Mouse (Mus musculus) megakaryocyte, embryonic 14.5 days (primary cell): Measurements from ENCODE around the gene Traf2. TPM values are rescaled to one million over a fixed set of nuclear protein-coding genes. Genes with fewer than 3 reads are reported as not detected.
A peak's percentile ranks its signal among the peaks of the same experiment; 100 is the strongest.

Experiments used
- H3K27me3 ChIP-seq: replicated peaks from 2 replicates; pipeline ENCODE3; 2012; ENCODE audit warnings: inconsistent platforms
- H3K36me3 ChIP-seq: replicated peaks from 2 replicates; pipeline ENCODE3; 2012; ENCODE audit warnings: low read length, inconsistent platforms, mixed read lengths
- H3K4me1 ChIP-seq: 2 replicates; pipeline ENCODE4 v1.6.1; 2012; ENCODE audit warnings: inconsistent platforms
- H3K4me3 ChIP-seq: replicated peaks from 2 replicates; pipeline ENCODE3; 2012; ENCODE audit warnings: moderate library complexity, mild to moderate bottlenecking, inconsistent platforms
- H3K9me3 ChIP-seq: 2 replicates; pipeline ENCODE4 v1.6.1; 2012; ENCODE audit warnings: inconsistent platforms
- FLI1 ChIP-seq: IDR thresholded peaks from 2 replicates; pipeline ENCODE4 v1.6.1; 2012; ENCODE audit warnings: low read length, inconsistent platforms, mixed read lengths
- GATA1 ChIP-seq: IDR thresholded peaks from 3 replicates; pipeline ENCODE4 v1.6.1; 2012; ENCODE audit warnings: mixed read lengths, low read length, inconsistent platforms, borderline replicate concordance
- polyA plus RNA-seq: library from polyadenylated mRNA; stranded (reverse); fragments of >175 nt; gene quantifications from 2 replicates; pipeline ENCODE4 v1.2.3, GENCODE M21; 2012; ENCODE audit warnings: low replicate concordance; ENCODE audit not compliant: insufficient read depth

Traf2 gene
- polyA plus RNA-seq, 1 experiment, result 7.0 TPM

GRCm38 (mm10) chr2:25576028-25576850, 29.5 kb upstream of the Traf2 start:
- TF ChIP-seq GATA1 (no peak), FLI1 (no peak)
- Histone ChIP-seq H3K4me3 (no peak overlapping the region), H3K27me3 (peaks cover 60% of the 10 kb centered on the region), H3K4me1 (peaks cover 77% of the 10 kb centered on the region), H3K9me3 (peaks cover 39% of the 10 kb centered on the region), H3K36me3 (peaks cover 3% of the 10 kb centered on the region)

GRCm38 (mm10) chr2:25575432-25576027, 28.8 kb upstream of the Traf2 start:
- Histone ChIP-seq H3K27me3 (peaks cover 53% of the 10 kb centered on the region), H3K4me1 (peaks cover 72% of the 10 kb centered on the region), H3K4me3 (peak overlapping the region; percentile 93), H3K36me3 (peaks cover 7% of the 10 kb centered on the region), H3K9me3 (peaks cover 39% of the 10 kb centered on the region)
- no peak for TF ChIP-seq GATA1
- TF ChIP-seq FLI1, result no peak

- H3K4me3 ChIP-seq, result peak within 1 kb of the TSS; percentile 93
- H3K4me1 ChIP-seq, result peaks cover 65% of the 10 kb centered on the region
- peaks cover 46% of the 10 kb centered on the region for H3K27me3 ChIP-seq
- peaks cover 11% of the 10 kb centered on the region for H3K36me3 ChIP-seq
- no peak for TF ChIP-seq FLI1
- TF ChIP-seq GATA1, result no peak
- H3K9me3 ChIP-seq, result peaks cover 38% of the 10 kb centered on the region
Observed at GRCm38 (mm10) chr2:25574579-25575431, 28.1 kb upstream of the Traf2 start, which contains the start of the genes Mamdc4 and Phpt1. Gene Mamdc4 (minus strand): TSS chr2:25574845. Gene Phpt1 (minus strand): TSS chr2:25575224.

- Histone ChIP-seq H3K9me3 (peaks cover 31% of the 10 kb centered on the region), H3K4me3 (peak overlapping the region; percentile 93), H3K27me3 (peaks cover 39% of the 10 kb centered on the region), H3K4me1 (peaks cover 58% of the 10 kb centered on the region), H3K36me3 (peaks cover 18% of the 10 kb centered on the region)
- TF ChIP-seq FLI1 (no peak), GATA1 (no peak)
Observed at GRCm38 (mm10) chr2:25574136-25574535, 27.4 kb upstream of the Traf2 start.

- TF ChIP-seq GATA1 (no peak), FLI1 (no peak)
- H3K36me3 ChIP-seq, result peaks cover 28% of the 10 kb centered on the region
Observed at GRCm38 (mm10) chr2:25573068-25573467, 26.3 kb upstream of the Traf2 start.

GRCm38 (mm10) chr2:25571221-25571620, 24.5 kb upstream of the Traf2 start:
- Histone ChIP-seq H3K4me3 (no peak overlapping the region), H3K27me3 (peaks cover 10% of the 10 kb centered on the region), H3K9me3 (peaks cover 2% of the 10 kb centered on the region; the same call in 1 of the 2 replicates), H3K4me1 (peaks cover 36% of the 10 kb centered on the region), H3K36me3 (peaks cover 44% of the 10 kb centered on the region)
- no peak for TF ChIP-seq GATA1
- TF ChIP-seq FLI1, result no peak

More at GRCm38 (mm10) chr2:25573068-25573467, 26.3 kb upstream of the Traf2 start:
- Histone ChIP-seq H3K9me3 (peaks cover 20% of the 10 kb centered on the region), H3K4me1 (peaks cover 47% of the 10 kb centered on the region), H3K4me3 (no peak overlapping the region), H3K27me3 (peaks cover 28% of the 10 kb centered on the region)

- Histone ChIP-seq H3K4me1 (peaks cover 21% of the 10 kb centered on the region), H3K9me3 (no peaks in the 10 kb centered on the region), H3K4me3 (no peak overlapping the region), H3K36me3 (peaks cover 63% of the 10 kb centered on the region), H3K27me3 (no peaks in the 10 kb centered on the region)
- TF ChIP-seq GATA1 (no peak), FLI1 (no peak)
Observed at GRCm38 (mm10) chr2:25569323-25569722, 22.6 kb upstream of the Traf2 start.

GRCm38 (mm10) chr2:25568473-25569019, 21.8 kb upstream of the Traf2 start:
- no peak overlapping the region for H3K4me3 ChIP-seq
- H3K4me1 ChIP-seq, result peaks cover 13% of the 10 kb centered on the region
- no peaks in the 10 kb centered on the region for H3K27me3 ChIP-seq
- peaks cover 70% of the 10 kb centered on the region for H3K36me3 ChIP-seq
- TF ChIP-seq FLI1 (no peak), GATA1 (no peak)
- no peaks in the 10 kb centered on the region for H3K9me3 ChIP-seq

GRCm38 (mm10) chr2:25566558-25566957, 19.8 kb upstream of the Traf2 start:
- Histone ChIP-seq H3K27me3 (no peaks in the 10 kb centered on the region), H3K4me3 (no peak overlapping the region), H3K4me1 (0 out of 2 replicates have a peak, but pooled peaks cover 3% of the 10 kb centered on the region), H3K9me3 (no peaks in the 10 kb centered on the region), H3K36me3 (peaks cover 90% of the 10 kb centered on the region)
- TF ChIP-seq GATA1 (no peak), FLI1 (no peak)
